Mouse (Mus musculus): ENCODE results near the gene Nt5c1a. TPM values are rescaled to one million over a fixed set of nuclear protein-coding genes. Genes with fewer than 3 reads are reported as not detected.

The Nt5c1a gene
- total RNA-seq, 1 experiment from 2014 or later: 42.8 TPM

DNA sequence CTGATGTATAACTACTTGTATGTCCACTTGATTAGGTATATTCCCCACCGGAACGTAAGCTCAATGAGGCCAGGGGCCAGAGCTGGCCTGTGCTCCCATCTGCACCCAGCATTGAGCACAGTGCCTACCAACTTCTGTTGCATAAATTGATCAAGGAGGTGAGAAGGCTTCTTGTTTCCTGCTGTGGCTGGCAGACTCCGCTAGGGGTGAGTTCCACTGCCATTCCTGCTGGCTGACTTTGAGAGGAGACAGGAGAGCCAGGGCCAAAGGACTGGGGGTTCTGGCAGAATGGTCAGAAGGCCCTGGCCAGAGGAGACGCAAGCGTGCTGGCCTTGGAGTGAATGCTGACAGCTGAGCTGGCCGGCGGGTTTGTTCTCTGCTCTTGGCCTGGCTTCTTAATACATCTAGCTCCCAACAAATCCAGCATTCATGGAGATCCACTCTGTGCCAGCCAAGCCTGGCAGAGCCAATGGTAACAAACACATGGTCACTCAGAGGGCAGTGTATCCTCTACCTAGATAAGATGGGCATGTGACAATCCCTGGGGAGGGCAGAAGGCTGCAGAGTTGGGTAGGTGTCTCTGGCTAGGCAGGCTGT, 47.8 kb downstream of the Nt5c1a start:
- peak; percentile 73 for DNase-seq

DNA sequence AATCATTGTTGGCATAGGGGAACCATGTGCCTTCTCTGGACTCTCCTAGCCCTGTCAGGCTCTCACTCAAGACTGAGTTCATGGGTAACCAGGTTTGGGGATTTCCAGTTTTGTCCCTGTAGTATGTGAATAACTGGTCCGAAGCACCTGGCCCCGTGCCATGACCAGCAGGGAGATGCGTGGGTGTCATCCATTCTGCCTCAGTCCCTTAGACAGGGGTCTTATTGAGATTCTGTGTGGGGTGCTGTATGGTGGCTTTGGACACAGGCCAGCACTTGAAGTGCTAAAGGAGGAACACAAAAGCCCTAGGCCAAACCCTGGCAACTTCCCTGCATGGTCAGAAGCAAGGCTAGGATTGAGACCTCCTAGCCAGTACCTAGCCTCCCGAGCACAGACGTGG, 50.9 kb downstream of the Nt5c1a start:
- peak; percentile 21 for DNase-seq

DNA sequence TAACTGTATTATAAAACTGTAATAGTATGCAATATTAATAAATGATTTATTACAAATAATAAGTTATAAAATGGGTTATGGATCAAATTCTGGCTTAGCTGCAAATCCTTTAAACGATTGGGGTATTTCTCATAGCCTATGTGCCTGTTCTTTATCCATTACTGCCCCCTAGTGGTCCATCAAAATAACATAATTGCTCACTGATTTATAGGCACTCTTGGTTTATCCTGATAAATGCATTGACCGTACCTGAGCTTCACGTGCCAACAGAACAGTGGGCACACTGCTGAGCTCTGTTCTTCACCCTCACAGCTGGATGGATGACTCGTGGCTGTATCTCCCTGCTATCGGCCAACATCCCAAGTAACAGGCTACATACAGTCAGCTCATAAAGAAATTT, 53.3 kb downstream of the Nt5c1a start:
- no peak for DNase-seq

DNA sequence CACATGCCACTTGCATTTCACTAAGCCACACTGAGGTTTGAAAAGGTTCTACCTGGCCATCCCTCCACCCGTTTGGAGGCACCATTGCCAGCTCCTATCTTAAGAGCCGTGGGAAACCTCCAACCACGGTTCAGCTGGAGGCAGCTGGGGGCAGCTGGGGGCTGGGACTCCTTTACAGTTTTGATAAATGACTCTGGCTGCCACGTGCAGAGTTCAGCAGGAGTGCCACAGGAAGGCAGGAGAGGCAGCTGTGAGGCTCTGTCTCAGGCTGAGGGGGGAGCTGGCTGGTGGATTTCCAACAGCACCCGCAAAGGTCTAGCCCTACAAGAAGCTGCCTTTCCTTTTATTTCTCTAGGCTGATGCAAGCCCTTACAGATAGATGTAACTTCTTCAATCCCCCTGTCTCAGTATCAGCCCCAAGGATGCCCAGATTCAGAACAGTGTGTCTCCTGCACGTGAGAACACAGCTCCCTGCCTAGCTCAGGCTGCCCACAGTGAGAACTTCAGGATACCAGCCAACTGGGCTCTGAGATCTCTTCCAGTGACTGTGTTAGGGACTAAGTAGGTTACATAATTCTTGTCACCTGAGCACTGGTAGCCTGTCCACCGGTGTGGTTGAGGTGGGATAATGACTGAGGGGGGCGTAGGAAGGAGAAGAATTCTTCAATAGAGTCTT, 58.9 kb downstream of the Nt5c1a start:
- DNase-seq: no peak

DNA sequence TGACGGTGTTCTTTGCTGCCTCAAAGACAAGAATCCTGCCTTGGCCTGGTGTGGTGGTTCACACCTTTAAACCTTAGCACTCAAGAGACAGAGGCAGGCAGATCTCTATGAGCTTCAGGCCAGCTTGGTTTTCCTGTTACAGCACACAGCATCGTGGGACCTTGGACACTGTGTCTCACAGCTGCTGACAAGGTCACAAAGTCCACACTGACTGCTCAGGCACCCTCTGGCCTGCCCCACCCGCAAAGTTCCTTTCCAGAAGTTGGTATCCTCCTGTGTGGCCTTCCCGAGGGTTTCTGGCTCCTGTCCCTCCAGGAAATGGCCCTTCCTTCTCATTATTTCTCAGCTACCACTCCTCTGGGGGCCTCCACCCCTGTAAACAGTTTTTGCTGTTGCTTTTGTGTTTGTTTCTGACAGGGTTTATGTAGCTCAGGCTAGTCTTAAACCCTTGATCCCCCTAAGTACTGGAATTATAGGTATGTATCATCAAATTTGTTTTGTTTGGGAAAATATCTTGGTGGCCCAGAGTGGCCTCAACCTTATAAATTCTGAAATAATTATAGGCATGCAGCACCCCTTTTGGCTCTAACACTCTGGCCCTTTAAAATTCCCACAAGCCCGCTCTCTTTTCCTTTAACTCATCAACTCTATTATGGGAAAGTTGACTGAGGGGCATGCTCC, 60.6 kb downstream of the Nt5c1a start, which contains the start of gene Pabpc4:
Gene Pabpc4 (plus strand): TSS at position 631 of the 681 bp plus-strand sequence.
- peak; percentile 41 for DNase-seq

Other genes starting within 250 kb of the Nt5c1a start
- gene Mfsd2a, start 240.3 kb upstream of the Nt5c1a start, total RNA-seq (2021): 1.7 TPM in 1 of 2 replicates, not detected in the other
- gene Mycl, start 205.9 kb upstream of the Nt5c1a start, total RNA-seq (2021): 1.1 and 1.2 TPM in 2 replicates
- 15.9 and 22.5 TPM in 2 replicates for gene Trit1, start 184.9 kb upstream of the Nt5c1a start, total RNA-seq (2021)
- gene Bmp8b, start 96.3 kb upstream of the Nt5c1a start, total RNA-seq (2021): not detected in 2 replicates
- gene Oxct2b, start 85.2 kb upstream of the Nt5c1a start, total RNA-seq (2021): not detected in 2 replicates
- 44.3 and 49.8 TPM in 2 replicates for gene Ppie, start 61.6 kb upstream of the Nt5c1a start, total RNA-seq (2021)
- 2.0 and 3.6 TPM in 2 replicates for gene Hpcal4, start 18.3 kb upstream of the Nt5c1a start, total RNA-seq (2021)
- 3.8 and 4.0 TPM in 2 replicates for gene Heyl, start 32.1 kb downstream of the Nt5c1a start, total RNA-seq (2021)
- 97.7 and 112 TPM in 2 replicates for gene Pabpc4, start 60.8 kb downstream of the Nt5c1a start, total RNA-seq (2021)
- not detected in 2 replicates for gene Oxct2a, start 122.1 kb downstream of the Nt5c1a start, total RNA-seq (2021)
- gene Bmp8a, start 141.7 kb downstream of the Nt5c1a start, total RNA-seq (2021): not detected in 2 replicates

Measured in adrenal gland, postnatal 25 days (tissue).